8 mouse cellular contexts compared by ENCODE assay signal in the genomic region with DNA sequence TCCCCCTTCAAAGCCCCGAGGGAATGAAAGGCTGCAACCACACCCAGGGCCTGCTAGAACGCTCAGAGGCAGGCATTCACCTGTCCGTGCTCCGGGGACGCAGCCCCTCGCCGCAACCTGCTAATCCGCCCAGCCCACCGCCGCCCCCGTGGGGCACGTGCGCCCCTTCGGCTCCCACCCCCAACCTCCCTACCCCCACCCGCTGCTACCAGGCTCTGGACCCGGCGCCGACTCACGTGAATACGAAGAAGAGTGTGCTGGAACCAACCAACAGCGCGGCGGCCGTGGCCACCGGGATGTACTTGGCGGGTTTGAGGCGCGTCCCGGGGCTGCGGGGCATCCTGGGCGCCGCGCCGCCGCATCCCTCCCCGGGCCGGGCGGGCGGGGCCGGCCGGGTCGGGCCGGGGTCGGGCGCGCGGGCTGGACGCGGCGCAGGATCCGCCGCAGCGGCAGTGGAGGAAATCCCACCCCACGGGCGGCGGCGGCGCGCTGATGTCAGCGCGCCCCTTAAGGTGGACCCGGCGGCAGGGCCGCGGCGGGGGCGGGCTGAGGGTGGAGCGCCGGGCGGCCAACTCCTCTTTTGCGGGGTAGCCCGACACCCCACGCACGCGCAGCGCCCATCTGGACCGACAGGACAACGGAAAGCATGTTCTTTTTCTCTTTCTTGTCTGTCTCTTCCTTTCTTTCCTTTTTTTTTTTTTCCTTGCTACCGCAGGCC. TPM values are rescaled to one million over a fixed set of nuclear protein-coding genes. Genes with fewer than 3 reads are reported as not detected.
DNase-seq lines count a peak whose midpoint lies in the region; ATAC-seq lines count a peak whose summit lies in the region.

A gene (minus strand): TSS at position 466 of the 718 bp plus-strand sequence.

- peak; percentile 59 for ATAC-seq in activated CD4-positive, CD25-positive, alpha-beta regulatory T cell, adult 4 months
- ATAC-seq in common myeloid progenitor, adult 5-6 weeks (replicated peaks; ENCODE audit: low read depth, poor library complexity, severe bottlenecking), result peak; percentile 45
- peak; percentile 72 for ATAC-seq in inflammation-experienced regulatory T-cells, adult 6 months
- ATAC-seq in megakaryocyte progenitor cell, adult 5-6 weeks (replicated peaks; ENCODE audit: poor library complexity), result peak; percentile 36

- intact Hi-C loops in gastrocnemius, postnatal 36 days (cut with DNase I), result no loop called here
- intact Hi-C loops in left cerebral cortex, postnatal 36 days (cut with DNase I), result no loop called here

- DNase-seq in gastrocnemius, postnatal 36 days, result peak; percentile 65 to 75
- peak; percentile 83 to 86 for DNase-seq in left cerebral cortex, postnatal 36 days (ENCODE audit: low spot score in 2 of 2)
- DNase-seq in right cerebral cortex, postnatal 14 days, result peak; percentile 83
- no peak for DNase-seq in c-Kit-positive CD71-positive TER-119-positive erythroid progenitor cells, embryonic 14.5 days (ENCODE audit: low spot score)

RNA-seq across cellular contexts. Expression of the gene that starts here (rescaled TPM):
- polyA plus RNA-seq in activated CD4-positive, CD25-positive, alpha-beta regulatory T cell, adult 4 months (2017; shearing (Covaris generic)), result 1 to 10 TPM; 1.7 to 2.7 TPM
- 3.6 and 10.1 TPM in 2 replicates for total RNA-seq in common myeloid progenitor, adult 5-6 weeks (2017)
- 10 to 100 TPM; 23.1 to 23.4 TPM for total RNA-seq in gastrocnemius, postnatal 36 days (2021)
- polyA plus RNA-seq in inflammation-experienced regulatory T-cells, adult 6 months (2017; shearing (Covaris generic)), result 1 to 10 TPM in 2 of 3 experiments, under 1 TPM in 1; 0.67 to 1.7 (median 1.5) TPM
- 100 to 1,000 TPM; 145 to 154 TPM for total RNA-seq in left cerebral cortex, postnatal 36 days (2021)
- 7.3 and 7.6 TPM in 2 replicates for total RNA-seq in megakaryocyte progenitor cell, adult 5-6 weeks (2015)
- 2.4 and 7.0 TPM in 2 replicates for total RNA-seq in megakaryocyte progenitor cell, adult 5-6 weeks (2017)

Comparison
In these comparisons a context has a peak if more than half of its experiments do, and no peak if none do; other contexts are left out.
1. RNA of the gene that starts here (total RNA-seq): 145 to 154 TPM in left cerebral cortex, postnatal 36 days; 23.1 to 23.4 TPM in gastrocnemius, postnatal 36 days, 3.6 to 10.1 TPM in common myeloid progenitor, adult 5-6 weeks and 2.4 to 7.6 TPM in megakaryocyte progenitor cell, adult 5-6 weeks; every median in the first group is over 4 times any median in the second.
2. Peak in every context shown above with its lines, with median percentiles within 50 percentile points of each other: ATAC-seq.